Mouse (Mus musculus): Measurements from ENCODE around the gene Poln. TPM values are rescaled to one million over a fixed set of nuclear protein-coding genes. Genes with fewer than 3 reads are reported as not detected.

The Poln gene
- 0.59 and 1.2 TPM in 2 replicates for polyA plus RNA-seq (2012; rRNA removed)

GRCm38 (mm10) chr5:34168950-34169891, at the start of gene Poln, which contains the start of gene Haus3:
TSS of gene Poln (minus strand) at chr5:34169448.
TSS of gene Haus3 (minus strand) at chr5:34169527.

GRCm38 (mm10) chr5:34187601-34188316, 18.5 kb upstream of the Poln start, which contains the start of gene Mxd4:
TSS of gene Mxd4 (minus strand) at chr5:34187720.

GRCm38 (mm10) chr5:33995843-33996693, 173.2 kb downstream of the Poln start, which contains the start of gene Nat8l:
TSS of gene Nat8l (plus strand) at chr5:33995984.

GRCm38 (mm10) chr5:33983309-33984121, 185.7 kb downstream of the Poln start, which contains the start of gene Gm1673:
TSS of gene Gm1673 (plus strand) at chr5:33983433.

Other genes starting within 250 kb of the Poln start
- 43.3 and 58.4 TPM in 2 replicates for gene Nelfa, start 233.0 kb downstream of the Poln start, polyA plus RNA-seq (2012; rRNA removed)
- 171 and 301 TPM in 2 replicates for gene Gm1673, start 186.0 kb downstream of the Poln start, polyA plus RNA-seq (2012; rRNA removed)
- 5.8 and 6.5 TPM in 2 replicates for gene Nat8l, start 173.5 kb downstream of the Poln start, polyA plus RNA-seq (2012; rRNA removed)
- 26.0 and 30.2 TPM in 2 replicates for gene Haus3, start 79 bp upstream of the Poln start, polyA plus RNA-seq (2012; rRNA removed)
- gene Mxd4, start 18.3 kb upstream of the Poln start, polyA plus RNA-seq (2012; rRNA removed), result 49.1 and 65.9 TPM in 2 replicates
- gene Zfyve28, start 119.0 kb upstream of the Poln start, polyA plus RNA-seq (2012; rRNA removed), result 2.2 and 2.8 TPM in 2 replicates
- 0.02 and 0.05 TPM in 2 replicates for gene Cfap99, start 119.2 kb upstream of the Poln start, polyA plus RNA-seq (2012; rRNA removed)
- 159 and 252 TPM in 2 replicates for gene Rnf4, start 166.8 kb upstream of the Poln start, polyA plus RNA-seq (2012; rRNA removed)
- 36.4 and 50.5 TPM in 2 replicates for gene Fam193a, start 200.5 kb upstream of the Poln start, polyA plus RNA-seq (2012; rRNA removed)

All from central nervous system, embryonic 11.5 days (tissue).